Mouse (Mus musculus) lung, embryonic 16.5 days (tissue): ENCODE measurements around the gene Gm20503. TPM values are rescaled to one million over a fixed set of nuclear protein-coding genes. Genes with fewer than 3 reads are reported as not detected.
A peak's percentile ranks its signal among the peaks of the same experiment; 100 is the strongest.

Experiments used
- ATAC-seq: fragments of 200-750 bp; cut with Nextera tagmentation; 2 replicates; pipeline ENCODE4 v1.8.0; 2017; ENCODE audit warnings: low read depth, mild to moderate bottlenecking, moderate library complexity
- H3K27ac ChIP-seq: fragments of 300-500 bp; sonication (generic); 2 replicates; pipeline ENCODE4 v1.5.1; 2014; ENCODE audit warnings: mild to moderate bottlenecking, control low read depth, low read length
- H3K27me3 ChIP-seq: fragments of 300-500 bp; sonication (generic); 2 replicates; pipeline ENCODE4 v1.6.1; 2014; ENCODE audit warnings: low read depth, low read length, mixed read lengths; ENCODE audit not compliant: control insufficient read depth, insufficient read depth
- H3K36me3 ChIP-seq: fragments of 300-500 bp; sonication (generic); 2 replicates; pipeline ENCODE4 v1.6.1; 2014; ENCODE audit warnings: low read length; ENCODE audit not compliant: control insufficient read depth, insufficient read depth
- H3K4me1 ChIP-seq: fragments of 300-500 bp; sonication (generic); replicated peaks from 2 replicates; pipeline ENCODE4 v1.6.1; 2014; ENCODE audit warnings: low read length, mixed read lengths; ENCODE audit not compliant: control insufficient read depth, insufficient read depth
- H3K4me2 ChIP-seq: fragments of 300-500 bp; sonication (generic); 2 replicates; pipeline ENCODE4 v1.6.1; 2014; ENCODE audit warnings: low read depth, low read length, control low read depth
- H3K4me3 ChIP-seq: fragments of 300-500 bp; sonication (generic); 2 replicates; pipeline ENCODE4 v1.5.1; 2014; ENCODE audit warnings: mild to moderate bottlenecking, low read length, control low read depth
- H3K9ac ChIP-seq: fragments of 300-500 bp; sonication (generic); 2 replicates; pipeline ENCODE4 v1.6.1; 2014; ENCODE audit warnings: low read length, control low read depth
- H3K9me3 ChIP-seq: fragments of 300-500 bp; sonication (generic); 2 replicates; pipeline ENCODE4 v1.6.1; 2016; ENCODE audit warnings: low read length; ENCODE audit not compliant: control insufficient read depth
- WGBS: fragments of 180-500 bp; shearing (Covaris S2); extraction: QIAGEN DNeasy Blood & Tissue Kit; methylation state at CpG from one replicate; pipeline ENCODE4 v1.1.7; 2014; 5-methylcytosine and 5-hydroxymethylcytosine counted together
- polyA plus RNA-seq: library from polyadenylated mRNA; unstranded; fragments of >200 nt; fragmentation: Nextera tagmentation; extraction: Ambion mirVana; gene quantifications from 2 replicates; pipeline ENCODE4 v1.2.1, GENCODE M21; 2015

Gene Gm20503
- polyA plus RNA-seq, 1 experiment from 2014 or later: 9.3 TPM

DNA sequence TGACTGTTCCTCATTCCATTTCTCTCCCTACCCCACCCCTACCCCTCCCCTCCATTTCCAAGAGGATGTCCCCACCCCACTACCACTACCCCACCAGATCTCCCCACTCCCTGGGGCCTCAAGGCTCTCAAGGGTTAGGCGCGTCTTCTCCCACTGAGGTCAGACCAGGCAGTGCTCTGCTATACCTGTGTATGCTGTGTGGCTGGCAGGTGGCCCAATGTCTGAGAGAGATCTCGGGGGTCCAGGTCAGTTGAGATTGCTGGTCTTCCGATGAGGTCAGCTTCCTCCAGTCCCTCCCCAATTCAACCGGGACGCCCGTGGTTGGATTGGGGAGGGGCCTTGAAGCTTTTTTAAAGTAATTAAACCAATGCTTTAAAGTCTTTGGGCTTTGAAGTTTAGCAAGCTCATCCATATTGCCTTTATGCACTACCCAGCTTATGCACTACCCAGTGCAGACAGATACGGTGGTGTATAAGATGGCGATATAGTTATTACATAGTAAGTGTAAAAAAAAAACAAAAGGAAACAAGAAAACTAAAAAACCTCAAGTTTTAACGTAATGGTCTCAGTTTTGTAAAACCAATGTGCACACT lies 31.4 kb downstream of the Gm20503 start:
- peak overlapping the region; percentile 88 for H3K4me3 ChIP-seq
- peak overlapping the region; percentile 76 for H3K4me2 ChIP-seq
- H3K9ac ChIP-seq: no peak overlapping the region; the same call in 1 of the 2 replicates
- peaks cover 2% of the 10 kb centered on the region; the same call in 1 of the 2 replicates for H3K9me3 ChIP-seq
- 77% methylated on average over 10 of the region's 10 CpGs for WGBS
- peaks cover 3% of the 10 kb centered on the region; the same call in 1 of the 2 replicates for H3K4me1 ChIP-seq
- H3K27me3 ChIP-seq: no peaks in the 10 kb centered on the region
- H3K27ac ChIP-seq: no peak overlapping the region
- no peaks in the 10 kb centered on the region for H3K36me3 ChIP-seq
- ATAC-seq: 0 out of 2 replicates have a peak, but pooled peaks have one; percentile 24

DNA sequence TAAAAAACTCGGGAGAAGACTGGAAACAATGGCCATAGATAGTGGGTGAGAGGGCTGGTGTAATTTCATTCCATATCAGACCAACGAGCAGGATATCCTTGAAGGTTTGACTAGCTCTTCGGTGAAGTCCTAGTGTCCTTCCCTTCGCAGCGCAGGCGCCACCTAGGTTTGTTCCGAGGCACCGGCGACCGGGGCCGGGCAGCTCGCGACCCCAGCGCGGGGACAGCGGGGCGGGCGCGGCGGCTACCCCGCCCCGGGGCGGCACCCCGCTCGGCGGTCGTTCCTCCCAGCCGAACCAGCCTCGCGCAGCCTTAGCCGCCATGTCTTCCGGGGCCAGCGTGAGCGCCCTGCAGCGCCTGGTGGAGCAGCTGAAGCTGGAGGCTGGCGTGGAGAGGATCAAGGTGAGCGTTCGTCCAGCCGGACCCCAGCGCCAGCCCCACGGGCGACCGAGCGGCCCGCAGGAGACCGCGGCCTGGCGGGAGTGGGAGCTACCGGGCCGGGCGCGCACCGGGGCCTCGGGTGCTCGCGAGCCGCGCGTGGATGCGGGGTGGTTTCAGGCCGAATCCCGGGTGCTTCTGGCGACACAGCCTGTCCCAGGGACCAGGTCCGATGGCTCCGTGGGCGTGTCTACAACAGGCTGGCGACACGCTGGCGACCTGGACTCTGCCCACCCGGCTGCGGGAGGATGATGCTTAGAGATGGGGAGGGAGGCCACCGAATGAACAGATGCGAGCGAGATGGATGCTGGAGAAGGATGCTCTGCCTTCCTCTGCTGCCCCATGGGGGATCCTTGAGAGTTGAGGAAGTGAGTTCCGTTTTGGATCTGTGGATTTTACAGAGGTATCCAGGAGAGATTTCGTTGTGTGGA lies 32.1 kb downstream of the Gm20503 start, which contains the start of gene Gng10:
Gng10 (plus strand) TSS at position 171 of the 868 bp plus-strand sequence.
- peak within 1 kb of the TSS; percentile 88 for H3K4me3 ChIP-seq
- H3K27me3 ChIP-seq: no peaks in the 10 kb centered on the region
- H3K9me3 ChIP-seq: peaks cover 2% of the 10 kb centered on the region; the same call in 1 of the 2 replicates
- H3K36me3 ChIP-seq: 0 out of 2 replicates have a peak, but pooled peaks cover under 1% of the 10 kb centered on the region
- H3K4me2 ChIP-seq: peak within 1 kb of the TSS; percentile 76
- ATAC-seq: peak; percentile 92
- H3K27ac ChIP-seq: peak within 1 kb of the TSS; percentile 72
- WGBS: 8% methylated on average over 73 of the region's 76 CpGs
- peak within 1 kb of the TSS; percentile 91 for H3K9ac ChIP-seq
- peaks cover 3% of the 10 kb centered on the region; the same call in 1 of the 2 replicates for H3K4me1 ChIP-seq

DNA sequence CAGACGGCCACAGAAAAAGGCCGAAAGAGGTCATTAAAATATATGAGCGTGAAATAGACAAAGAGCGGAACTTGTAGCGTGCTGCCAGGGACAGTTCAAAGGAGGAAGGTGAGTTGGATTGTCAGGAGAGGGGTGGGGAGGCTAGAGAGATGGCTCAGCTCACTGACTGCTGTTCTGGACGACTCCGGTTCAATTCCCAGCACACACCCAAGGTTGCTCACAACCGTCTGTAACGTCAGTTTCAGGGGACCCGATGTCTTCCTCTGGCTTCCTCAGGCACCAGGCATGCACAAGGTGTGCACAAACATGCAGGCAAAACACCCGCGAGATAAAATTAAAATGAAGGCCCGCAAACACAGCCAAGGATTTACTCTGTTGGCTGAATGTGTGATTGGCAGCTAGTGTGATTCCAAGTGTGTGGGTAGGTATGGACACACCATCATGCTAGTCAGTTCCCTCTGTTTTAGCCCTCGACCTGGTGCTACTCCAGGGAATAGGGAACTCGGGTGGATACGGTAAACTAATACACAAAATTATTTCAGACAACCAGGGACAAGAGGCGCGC lies 32.9 kb downstream of the Gm20503 start:
- H3K4me3 ChIP-seq: peak overlapping the region; percentile 88
- H3K9me3 ChIP-seq: peaks cover 2% of the 10 kb centered on the region; the same call in 1 of the 2 replicates
- no peak overlapping the region for H3K27ac ChIP-seq
- peak overlapping the region; percentile 91 for H3K9ac ChIP-seq
- 66% methylated on average over 18 of the region's 18 CpGs for WGBS
- no peak for ATAC-seq
- H3K4me1 ChIP-seq: peaks cover 3% of the 10 kb centered on the region; the same call in 1 of the 2 replicates
- H3K27me3 ChIP-seq: no peaks in the 10 kb centered on the region
- peak overlapping the region; percentile 76 for H3K4me2 ChIP-seq
- H3K36me3 ChIP-seq: 0 out of 2 replicates have a peak, but pooled peaks cover 3% of the 10 kb centered on the region

DNA sequence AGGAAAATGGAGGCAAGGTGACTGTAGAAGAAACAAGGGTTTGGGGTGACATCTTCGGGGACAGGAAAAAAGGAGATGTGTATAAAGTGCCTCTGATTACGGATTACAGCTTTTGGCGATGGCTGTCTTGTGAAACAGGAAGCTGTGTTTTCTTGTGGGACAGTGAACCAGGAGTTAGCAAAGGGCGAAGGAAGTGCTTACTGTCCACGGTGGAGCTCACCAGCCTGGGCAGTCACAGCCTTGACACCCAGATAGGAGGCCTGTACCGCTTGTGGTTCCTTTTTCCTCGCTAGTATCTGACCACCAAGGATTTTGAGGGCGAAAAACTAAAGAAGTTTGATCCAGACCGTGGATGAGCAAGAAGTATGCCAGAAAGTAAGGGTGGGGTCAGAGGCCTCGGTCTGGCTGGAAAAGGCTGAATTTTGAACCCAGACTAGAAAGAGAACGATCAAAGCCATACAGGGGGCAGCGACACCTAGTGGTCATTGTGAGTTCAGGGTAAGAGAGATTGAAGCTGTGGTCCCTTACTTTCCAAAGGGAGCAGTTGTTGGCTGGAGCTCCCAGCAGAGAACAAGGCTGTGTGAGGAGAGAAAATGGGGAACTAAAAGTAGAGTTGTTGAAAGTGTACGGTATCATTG lies 33.6 kb downstream of the Gm20503 start:
- Histone ChIP-seq H3K4me2 (0 out of 2 replicates have a peak overlapping the region, but pooled peaks have one; percentile 16), H3K27ac (0 out of 2 replicates have a peak overlapping the region, but pooled peaks have one; percentile 51), H3K4me3 (no peak overlapping the region), H3K9me3 (peaks cover 2% of the 10 kb centered on the region; the same call in 1 of the 2 replicates), H3K36me3 (0 out of 2 replicates have a peak, but pooled peaks cover 3% of the 10 kb centered on the region), H3K9ac (no peak overlapping the region), H3K4me1 (peaks cover 3% of the 10 kb centered on the region; the same call in 1 of the 2 replicates), H3K27me3 (no peaks in the 10 kb centered on the region)
- WGBS: 44% methylated on average over 13 of the region's 13 CpGs
- peak; percentile 42; the same call in 1 of the 2 replicates for ATAC-seq

DNA sequence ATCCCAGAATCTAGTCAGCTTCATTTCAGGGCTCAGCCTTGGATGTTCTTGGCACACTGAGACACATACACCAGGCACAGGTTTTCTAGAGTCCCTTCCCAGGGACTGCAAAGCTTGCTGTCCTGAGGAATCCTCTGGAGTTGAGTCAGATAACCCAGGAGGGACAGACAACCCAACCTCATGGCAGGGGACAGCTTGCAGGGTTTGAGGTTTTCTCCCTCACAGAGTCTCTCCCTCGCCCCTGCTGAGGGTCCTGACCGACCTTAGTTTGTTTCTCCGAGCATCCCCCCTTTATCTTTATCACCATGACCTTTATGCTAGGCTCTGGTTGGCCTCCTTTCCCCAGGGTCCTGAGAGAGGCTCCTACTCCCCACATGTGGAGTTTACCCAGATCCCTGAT lies 34.5 kb downstream of the Gm20503 start:
- Histone ChIP-seq H3K27me3 (no peaks in the 10 kb centered on the region), H3K4me3 (no peak overlapping the region), H3K27ac (no peak overlapping the region), H3K36me3 (0 out of 2 replicates have a peak, but pooled peaks cover 3% of the 10 kb centered on the region), H3K4me1 (peaks cover 3% of the 10 kb centered on the region; the same call in 1 of the 2 replicates), H3K9me3 (peaks cover 2% of the 10 kb centered on the region; the same call in 1 of the 2 replicates), H3K9ac (no peak overlapping the region), H3K4me2 (no peak overlapping the region)
- ATAC-seq: no peak
- WGBS: 63% methylated on average over 3 of the region's 3 CpGs

DNA sequence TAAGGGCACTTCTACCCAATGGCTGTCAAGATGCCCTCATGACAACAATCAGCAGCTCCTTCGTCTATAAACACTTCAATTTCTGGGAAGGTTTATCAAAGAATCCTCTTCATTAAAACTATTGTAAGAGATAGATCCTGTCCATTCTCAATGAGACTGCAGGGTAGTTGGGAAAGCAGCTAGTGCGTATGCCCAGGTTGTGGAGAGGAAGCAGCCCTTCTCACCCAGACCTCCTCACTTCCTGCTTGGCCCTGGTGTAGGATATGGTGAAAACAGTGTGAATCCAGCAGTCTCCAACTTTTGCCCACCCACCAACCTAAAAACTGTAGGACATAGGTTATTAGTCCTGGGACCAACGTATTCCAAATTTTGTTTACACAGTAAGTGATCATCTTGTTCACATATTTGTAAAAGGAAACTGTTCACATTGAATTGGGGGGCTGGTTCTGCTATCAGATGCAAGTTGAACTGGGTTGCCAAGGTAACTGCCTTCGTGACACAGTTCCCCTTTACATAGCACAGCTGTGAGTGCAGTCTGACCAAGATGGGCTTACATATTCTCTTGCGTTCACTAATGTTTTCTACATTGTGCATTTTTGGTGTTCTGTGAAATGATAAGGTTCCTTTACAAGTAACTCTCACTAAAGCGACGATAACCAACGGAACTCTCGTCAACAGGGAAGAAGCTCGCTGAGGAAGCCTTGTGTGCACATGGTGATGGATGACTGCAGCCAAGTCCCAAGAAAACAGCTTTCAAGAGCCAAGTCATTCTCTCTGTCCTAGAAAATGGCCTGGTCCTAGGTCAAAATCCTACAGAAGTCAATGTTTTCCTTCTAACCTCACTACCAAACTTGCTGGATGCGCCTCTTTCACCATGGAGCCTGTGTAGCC lies 37.6 kb downstream of the Gm20503 start:
- Histone ChIP-seq H3K9ac (no peak overlapping the region), H3K27me3 (no peaks in the 10 kb centered on the region), H3K4me1 (peaks cover 3% of the 10 kb centered on the region; the same call in 1 of the 2 replicates), H3K4me2 (no peak overlapping the region), H3K27ac (no peak overlapping the region), H3K4me3 (no peak overlapping the region), H3K36me3 (0 out of 2 replicates have a peak, but pooled peaks cover 3% of the 10 kb centered on the region), H3K9me3 (no peaks in the 10 kb centered on the region)
- no peak for ATAC-seq
- whole genome bisulfite sequencing: 76% methylated on average over 11 of the region's 11 CpGs

DNA sequence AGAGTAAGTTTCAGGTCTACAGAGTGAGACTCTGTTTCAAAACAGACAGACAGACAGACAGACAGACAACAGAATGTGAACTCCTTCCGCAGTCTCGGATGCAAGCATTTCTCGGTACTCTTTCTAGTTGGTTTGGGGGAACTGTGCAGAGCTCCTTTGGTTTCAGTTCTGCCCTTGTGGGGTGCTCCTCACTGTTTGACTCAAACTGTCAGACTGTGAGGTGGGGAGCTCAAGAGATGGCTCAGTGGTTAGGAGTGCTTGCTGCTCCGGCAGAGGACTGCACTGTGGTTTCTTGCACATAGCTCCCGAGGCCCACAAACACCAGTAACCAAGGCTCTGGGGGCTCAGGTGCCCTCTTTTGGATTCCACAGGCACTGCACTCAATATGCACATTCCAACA lies 40.1 kb downstream of the Gm20503 start:
- no peaks in the 10 kb centered on the region for H3K4me1 ChIP-seq
- H3K4me2 ChIP-seq: no peak overlapping the region
- H3K9me3 ChIP-seq: no peaks in the 10 kb centered on the region
- no peak for ATAC-seq
- H3K4me3 ChIP-seq: no peak overlapping the region
- 93% methylated on average over 5 of the region's 5 CpGs for WGBS
- 0 out of 2 replicates have a peak, but pooled peaks cover 3% of the 10 kb centered on the region for H3K36me3 ChIP-seq
- H3K27ac ChIP-seq: no peak overlapping the region
- H3K9ac ChIP-seq: no peak overlapping the region
- H3K27me3 ChIP-seq: no peaks in the 10 kb centered on the region

DNA sequence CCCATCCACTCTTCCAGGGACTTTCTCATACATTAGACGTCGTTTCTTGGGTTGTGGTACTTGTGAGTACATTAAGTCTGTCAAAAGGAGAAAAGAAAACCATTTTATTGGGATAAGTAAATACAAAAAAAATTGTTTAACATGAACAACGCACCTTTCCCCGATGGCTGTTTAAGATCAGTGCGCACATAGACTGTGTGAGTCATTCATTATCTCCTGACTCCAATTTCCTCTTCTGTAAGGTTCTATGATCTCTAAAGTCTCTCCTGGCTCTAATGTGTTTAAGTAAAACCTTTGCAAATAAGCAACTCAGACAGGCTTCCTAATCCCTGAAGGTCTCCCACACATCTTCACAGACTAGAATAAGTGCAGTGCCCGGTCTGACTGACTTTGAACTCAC lies 40.9 kb downstream of the Gm20503 start:
- H3K4me3 ChIP-seq: no peak overlapping the region
- no peak for ATAC-seq
- no peaks in the 10 kb centered on the region for H3K9me3 ChIP-seq
- no peak overlapping the region for H3K4me2 ChIP-seq
- H3K4me1 ChIP-seq: no peaks in the 10 kb centered on the region
- H3K36me3 ChIP-seq: 0 out of 2 replicates have a peak, but pooled peaks cover 3% of the 10 kb centered on the region
- no peaks in the 10 kb centered on the region for H3K27me3 ChIP-seq
- 61% methylated on average over 6 of the region's 6 CpGs for WGBS
- H3K27ac ChIP-seq: no peak overlapping the region
- no peak overlapping the region for H3K9ac ChIP-seq
